Mouse (Mus musculus) brain, embryonic 14.5 days (tissue): Measurements from ENCODE around the gene Nrcam. TPM values are rescaled to one million over a fixed set of nuclear protein-coding genes. Genes with fewer than 3 reads are reported as not detected.
"Not testable (repeated sequence)": the region's sequence is repeated elsewhere in the genome, so short reads cannot be mapped to it uniquely, and the experiment has no call there.

Experiments used
- DNase-seq: peaks from one replicate; pipeline ENCODE4 v3.0.0-alpha.2; 2011; ENCODE audit warnings: low read depth
- CTCF ChIP-seq: fragments of 200-500 bp; IDR thresholded peaks from 2 replicates; pipeline ENCODE4 v1.5.1; 2012; ENCODE audit warnings: inconsistent platforms, mild to moderate bottlenecking, moderate library complexity, borderline replicate concordance; ENCODE audit not compliant: insufficient read depth, insufficient read length; ENCODE audit errors: extremely low read depth
- POLR2A ChIP-seq: fragments of 200-500 bp; IDR thresholded peaks from 2 replicates; pipeline ENCODE4 v1.6.1; 2012; ENCODE audit warnings: mild to moderate bottlenecking, inconsistent platforms, borderline replicate concordance; ENCODE audit not compliant: poor library complexity, insufficient read depth, insufficient read length, severe bottlenecking; ENCODE audit errors: extremely low read depth
- polyA plus RNA-seq: library from polyadenylated mRNA; depleted of rRNA; stranded (reverse); fragments of >200 nt; gene quantifications from 2 replicates; pipeline ENCODE4 v1.2.3, GENCODE M21; 2012; rRNA removed

Gene Nrcam
- polyA plus RNA-seq = 61.2 and 89.1 TPM in 2 replicates

- DNase-seq = peak; percentile 92
- TF ChIP-seq CTCF = no peak
- TF ChIP-seq POLR2A = peak; percentile 52; the same call in 1 of the 2 replicates
Measured at GRCm38 (mm10) chr12:44328381-44329315, at the start of gene Nrcam. Gene Nrcam, plus strand, starts transcription at chr12:44328885.

GRCm38 (mm10) chr12:44280147-44280546, 48.5 kb upstream of the Nrcam start:
- DNase-seq = not testable (repeated sequence)

- no peak for TF ChIP-seq CTCF
- TF ChIP-seq POLR2A = no peak
- DNase-seq = no peak
Measured at GRCm38 (mm10) chr12:44281534-44281933, 47.2 kb upstream of the Nrcam start.

- no peak for TF ChIP-seq CTCF
- no peak for TF ChIP-seq POLR2A
Measured at GRCm38 (mm10) chr12:44283378-44283777, 45.3 kb upstream of the Nrcam start.

DNA sequence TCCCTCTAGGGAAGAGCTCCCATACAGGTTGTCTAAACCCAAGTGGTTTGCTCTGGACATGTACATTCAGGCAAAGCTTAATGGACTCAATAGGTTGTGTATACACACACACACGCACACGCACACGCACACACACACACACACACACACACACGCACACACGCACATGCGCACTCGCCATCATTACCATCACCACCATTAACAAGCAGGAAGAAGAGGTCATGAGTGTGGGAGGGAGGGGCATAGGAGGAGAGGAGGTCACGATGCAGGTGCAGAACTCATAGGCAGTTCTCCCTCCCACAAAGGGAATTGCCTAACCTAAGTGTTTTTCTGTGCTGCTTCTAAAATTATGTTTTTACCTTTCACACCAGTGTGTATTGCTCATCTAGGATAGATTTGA, 41.7 kb upstream of the Nrcam start:
- TF ChIP-seq POLR2A = no peak
- no peak for TF ChIP-seq CTCF
- no peak for DNase-seq

More at GRCm38 (mm10) chr12:44283378-44283777, 45.3 kb upstream of the Nrcam start:
- DNase-seq = no peak

GRCm38 (mm10) chr12:44292281-44292680, 36.4 kb upstream of the Nrcam start:
- peak; percentile 46; the same call in 1 of the 2 replicates for TF ChIP-seq CTCF
- TF ChIP-seq POLR2A = no peak
- DNase-seq = peak; percentile 90

- peak; percentile 72 for DNase-seq
- TF ChIP-seq CTCF (no peak), POLR2A (no peak)
Measured at GRCm38 (mm10) chr12:44300793-44301192, 27.9 kb upstream of the Nrcam start.

- no peak for TF ChIP-seq POLR2A
- TF ChIP-seq CTCF = no peak
- no peak for DNase-seq
Measured at GRCm38 (mm10) chr12:44304012-44304411, 24.7 kb upstream of the Nrcam start.

- TF ChIP-seq CTCF (no peak), POLR2A (no peak)
- peak; percentile 6 for DNase-seq
Measured at GRCm38 (mm10) chr12:44304869-44305268, 23.8 kb upstream of the Nrcam start.

DNA sequence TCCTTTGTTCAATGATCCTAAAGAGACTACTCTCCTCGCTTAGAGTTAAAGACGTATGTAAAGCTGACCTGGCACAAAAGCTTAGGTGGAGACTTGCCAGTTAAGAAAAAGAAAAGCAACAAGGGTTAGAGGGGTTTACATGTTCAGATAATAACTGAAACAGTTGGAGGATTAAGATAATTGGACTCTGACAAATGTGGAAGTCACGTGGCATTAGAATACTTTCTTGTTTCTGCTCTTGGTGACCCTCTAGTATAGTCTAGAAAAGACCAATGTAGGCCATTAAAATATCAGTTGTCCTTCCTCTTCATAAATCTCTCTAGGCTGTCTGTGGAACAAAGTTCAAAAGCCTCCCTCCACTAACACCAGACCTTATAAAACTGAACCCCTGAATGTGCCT, 20.5 kb upstream of the Nrcam start:
- DNase-seq = no peak

GRCm38 (mm10) chr12:44315212-44315611, 13.5 kb upstream of the Nrcam start:
- TF ChIP-seq CTCF = no peak
- TF ChIP-seq POLR2A = no peak
- DNase-seq = no peak

More for the DNA sequence above, 20.5 kb upstream of the Nrcam start:
- TF ChIP-seq POLR2A (no peak), CTCF (no peak)

GRCm38 (mm10) chr12:44325091-44325490, 3.6 kb upstream of the Nrcam start:
- no peak for DNase-seq
- TF ChIP-seq POLR2A = no peak
- no peak for TF ChIP-seq CTCF
